Mouse (Mus musculus) olfactory bulb, adult 2 months (tissue): ENCODE measurements at regions not wholly inside any gene's neighbourhood (a gene's known extent, or its start where the extent isn't known, plus 50 kb on each side); places are given as distances from the start of the nearest gene placed in this dataset.

Experiments used
- CTCF ChIP-seq: fragments of 200-500 bp; IDR thresholded peaks from 2 replicates; pipeline ENCODE4 v1.5.1; 2012; ENCODE audit warnings: low read depth, mild to moderate bottlenecking, low read length, moderate library complexity; ENCODE audit not compliant: insufficient read depth
- POLR2A ChIP-seq: fragments of 200-500 bp; IDR thresholded peaks from 2 replicates; pipeline ENCODE4 v1.6.1; 2012; ENCODE audit warnings: mild to moderate bottlenecking, low read depth, low read length, moderate library complexity; ENCODE audit not compliant: insufficient read depth

- TF ChIP-seq POLR2A (no peak), CTCF (no peak)
Measured at GRCm38 (mm10) chr1:184492115-184492514, 240.3 kb downstream of the Hlx start.
